Mouse (Mus musculus) midbrain, embryonic 16.5 days (tissue): ENCODE data around the gene Tox2. TPM values are rescaled to one million over a fixed set of nuclear protein-coding genes. Genes with fewer than 3 reads are reported as not detected.

ENCODE experiments used
- ATAC-seq: fragments of 200-750 bp; cut with Nextera tagmentation; 2 replicates; pipeline ENCODE4 v1.8.0; 2017; ENCODE audit warnings: moderate TSS enrichment
- H3K27ac ChIP-seq: fragments of 300-500 bp; sonication (generic); 2 replicates; pipeline ENCODE4 v1.5.1; 2014; ENCODE audit warnings: mild to moderate bottlenecking, low read length, mixed read lengths
- H3K27me3 ChIP-seq: fragments of 300-500 bp; sonication (generic); 2 replicates; pipeline ENCODE4 v1.6.1; 2014; ENCODE audit warnings: low read depth, low read length, mixed read lengths; ENCODE audit not compliant: control insufficient read depth, insufficient read depth
- H3K36me3 ChIP-seq: fragments of 300-500 bp; sonication (generic); 2 replicates; pipeline ENCODE4 v1.6.1; 2014; ENCODE audit warnings: mild to moderate bottlenecking, low read length, moderate library complexity, mixed read lengths; ENCODE audit not compliant: control insufficient read depth, insufficient read depth
- H3K4me1 ChIP-seq: fragments of 300-500 bp; sonication (generic); 2 replicates; pipeline ENCODE4 v1.6.1; 2014; ENCODE audit warnings: mild to moderate bottlenecking, low read length, mixed read lengths; ENCODE audit not compliant: control insufficient read depth, insufficient read depth
- H3K4me2 ChIP-seq: fragments of 300-500 bp; sonication (generic); 2 replicates; pipeline ENCODE4 v1.6.1; 2014; ENCODE audit warnings: mild to moderate bottlenecking, low read length, mixed read lengths
- H3K4me3 ChIP-seq: fragments of 300-500 bp; sonication (generic); 2 replicates; pipeline ENCODE4 v1.5.1; 2014; ENCODE audit warnings: low read depth, mild to moderate bottlenecking, low read length, moderate library complexity, mixed read lengths
- H3K9ac ChIP-seq: fragments of 300-500 bp; sonication (generic); 2 replicates; pipeline ENCODE4 v1.6.1; 2014; ENCODE audit warnings: low read depth, low read length, mixed read lengths
- H3K9me3 ChIP-seq: fragments of 300-500 bp; sonication (generic); replicated peaks from 2 replicates; pipeline ENCODE4 v1.6.1; 2014; ENCODE audit warnings: mild to moderate bottlenecking, low read length, mixed read lengths; ENCODE audit not compliant: control insufficient read depth, poor library complexity, severe bottlenecking
- WGBS: fragments of 180-500 bp; shearing (Covaris S2); extraction: QIAGEN DNeasy Blood & Tissue Kit; methylation state at CpG from one replicate; pipeline ENCODE4 v1.1.7; 2014; 5-methylcytosine and 5-hydroxymethylcytosine counted together
- polyA plus RNA-seq: library from polyadenylated mRNA; unstranded; fragments of >200 nt; fragmentation: Nextera tagmentation; extraction: Ambion mirVana; gene quantifications from 2 replicates; pipeline ENCODE4 v1.2.1, GENCODE M21; 2015

The Tox2 gene
- polyA plus RNA-seq, 1 experiment from 2014 or later = 54.5 TPM

GRCm38 (mm10) chr2:163340263-163340662 is 137.3 kb downstream of the Tox2 start:
- WGBS = 20% methylated on average over 9 of the region's 9 CpGs
- H3K36me3 ChIP-seq = no peaks in the 10 kb centered on the region
- no peaks in the 10 kb centered on the region for H3K9me3 ChIP-seq
- no peak overlapping the region for H3K27ac ChIP-seq
- H3K4me1 ChIP-seq = peaks cover 4% of the 10 kb centered on the region; the same call in 1 of the 2 replicates
- no peak overlapping the region for H3K9ac ChIP-seq
- H3K4me2 ChIP-seq = no peak overlapping the region
- no peak overlapping the region for H3K4me3 ChIP-seq
- peaks cover 26% of the 10 kb centered on the region for H3K27me3 ChIP-seq
- peak; percentile 46; the same call in 1 of the 2 replicates for ATAC-seq

GRCm38 (mm10) chr2:163343671-163344070 is 140.7 kb downstream of the Tox2 start:
- Histone ChIP-seq H3K9ac (no peak overlapping the region), H3K4me3 (no peak overlapping the region), H3K36me3 (no peaks in the 10 kb centered on the region), H3K27ac (no peak overlapping the region), H3K4me2 (no peak overlapping the region), H3K9me3 (no peaks in the 10 kb centered on the region), H3K4me1 (peaks cover 4% of the 10 kb centered on the region; the same call in 1 of the 2 replicates), H3K27me3 (peaks cover 14% of the 10 kb centered on the region)
- 79% methylated on average over 4 of the region's 4 CpGs for WGBS
- no peak for ATAC-seq

- Histone ChIP-seq H3K9ac (no peak overlapping the region), H3K36me3 (no peaks in the 10 kb centered on the region), H3K27ac (no peak overlapping the region), H3K9me3 (no peaks in the 10 kb centered on the region), H3K27me3 (peaks cover 2% of the 10 kb centered on the region; the same call in 1 of the 2 replicates), H3K4me2 (no peak overlapping the region), H3K4me3 (no peak overlapping the region), H3K4me1 (peaks cover 6% of the 10 kb centered on the region)
- no peak for ATAC-seq
- WGBS = 77% methylated on average over 13 of the region's 13 CpGs
These were observed 142.2 kb downstream of the Tox2 start for GRCm38 (mm10) chr2:163344976-163345660.

- H3K27me3 ChIP-seq = no peaks in the 10 kb centered on the region; the same call in 1 of the 2 replicates
- WGBS = 85% methylated on average over 11 of the region's 11 CpGs
These were observed 143.6 kb downstream of the Tox2 start for GRCm38 (mm10) chr2:163346497-163346896.

GRCm38 (mm10) chr2:163347517-163348184 is 144.7 kb downstream of the Tox2 start:
- no peak overlapping the region for H3K27ac ChIP-seq
- H3K9me3 ChIP-seq = no peaks in the 10 kb centered on the region
- ATAC-seq = no peak
- 86% methylated on average over 8 of the region's 8 CpGs for WGBS
- no peak overlapping the region for H3K4me2 ChIP-seq
- peaks cover 6% of the 10 kb centered on the region for H3K4me1 ChIP-seq
- H3K27me3 ChIP-seq = no peaks in the 10 kb centered on the region
- H3K9ac ChIP-seq = no peak overlapping the region
- H3K4me3 ChIP-seq = no peak overlapping the region
- no peaks in the 10 kb centered on the region for H3K36me3 ChIP-seq

More at GRCm38 (mm10) chr2:163346497-163346896, 143.6 kb downstream of the Tox2 start:
- ATAC-seq = no peak
- Histone ChIP-seq H3K4me2 (no peak overlapping the region), H3K4me3 (no peak overlapping the region), H3K9me3 (no peaks in the 10 kb centered on the region), H3K4me1 (peaks cover 6% of the 10 kb centered on the region), H3K9ac (no peak overlapping the region), H3K36me3 (no peaks in the 10 kb centered on the region), H3K27ac (no peak overlapping the region)

GRCm38 (mm10) chr2:163348677-163349076 is 145.8 kb downstream of the Tox2 start:
- no peak overlapping the region for H3K9ac ChIP-seq
- H3K4me2 ChIP-seq = no peak overlapping the region
- H3K36me3 ChIP-seq = no peaks in the 10 kb centered on the region
- no peak overlapping the region for H3K4me3 ChIP-seq
- peaks cover 6% of the 10 kb centered on the region for H3K4me1 ChIP-seq
- WGBS = 72% methylated on average over 7 of the region's 7 CpGs
- no peak for ATAC-seq
- H3K9me3 ChIP-seq = no peaks in the 10 kb centered on the region
- H3K27me3 ChIP-seq = no peaks in the 10 kb centered on the region
- no peak overlapping the region for H3K27ac ChIP-seq

- Histone ChIP-seq H3K9me3 (no peaks in the 10 kb centered on the region), H3K9ac (no peak overlapping the region), H3K4me2 (no peak overlapping the region), H3K4me3 (no peak overlapping the region), H3K4me1 (peaks cover 6% of the 10 kb centered on the region), H3K27me3 (no peaks in the 10 kb centered on the region), H3K36me3 (no peaks in the 10 kb centered on the region), H3K27ac (no peak overlapping the region)
- no peak for ATAC-seq
- WGBS = 53% methylated on average over 9 of the region's 9 CpGs
These were observed 146.5 kb downstream of the Tox2 start for GRCm38 (mm10) chr2:163349411-163349810.

GRCm38 (mm10) chr2:163350443-163350842 is 147.5 kb downstream of the Tox2 start:
- Histone ChIP-seq H3K36me3 (no peaks in the 10 kb centered on the region), H3K4me2 (no peak overlapping the region), H3K4me1 (peaks cover 6% of the 10 kb centered on the region), H3K27ac (no peak overlapping the region), H3K27me3 (no peaks in the 10 kb centered on the region), H3K9ac (no peak overlapping the region), H3K9me3 (no peaks in the 10 kb centered on the region), H3K4me3 (no peak overlapping the region)
- ATAC-seq = no peak
- 59% methylated on average over 5 of the region's 5 CpGs for WGBS

- ATAC-seq = no peak
- Histone ChIP-seq H3K4me3 (no peak overlapping the region), H3K9me3 (no peaks in the 10 kb centered on the region), H3K27me3 (no peaks in the 10 kb centered on the region), H3K4me2 (no peak overlapping the region), H3K9ac (no peak overlapping the region), H3K27ac (no peak overlapping the region), H3K4me1 (peaks cover 6% of the 10 kb centered on the region), H3K36me3 (no peaks in the 10 kb centered on the region)
- 18% methylated on average over 7 of the region's 7 CpGs for WGBS
These were observed 150.8 kb downstream of the Tox2 start for GRCm38 (mm10) chr2:163353731-163354130.
